Mouse (Mus musculus): ENCODE results near the gene Usp21.

DNA sequence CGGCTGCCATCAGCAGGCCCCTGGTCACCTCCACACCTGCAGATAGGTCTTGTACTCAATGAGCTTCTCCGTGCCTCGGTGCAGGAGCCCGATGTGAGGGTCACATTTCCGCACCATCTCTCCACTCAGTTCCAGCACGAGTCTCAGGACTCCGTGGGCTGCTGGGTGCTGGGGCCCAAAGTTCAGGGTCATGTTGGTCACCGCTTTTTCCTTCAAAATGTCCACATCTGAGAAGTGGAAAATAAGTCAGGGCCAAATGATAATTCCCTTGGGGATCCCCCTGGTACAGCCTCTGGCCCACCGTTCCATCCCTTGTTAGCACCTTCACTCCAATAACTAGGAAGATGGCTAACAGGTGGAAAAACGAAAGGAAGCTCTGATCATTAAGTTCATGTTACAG lies 46.9 kb downstream of the Usp21 start:
- TF ChIP-seq CTCF (IDR thresholded peaks at IDR 0.05; ENCODE audit: borderline replicate concordance, insufficient read depth, low read length), result no peak
- no peak for TF ChIP-seq POLR2A (IDR thresholded peaks at IDR 0.05; ENCODE audit: low read depth, low read length)

All from embryonic fibroblast, embryonic 13.5 days (primary cell).